Mouse (Mus musculus) forebrain, embryonic 16.5 days (tissue): ENCODE results near the gene Dct. TPM values are rescaled to one million over a fixed set of nuclear protein-coding genes. Genes with fewer than 3 reads are reported as not detected.

Source experiments
- ATAC-seq: fragments of 200-750 bp; cut with Nextera tagmentation; 2 replicates; pipeline ENCODE4 v1.8.0; 2017; ENCODE audit warnings: mild to moderate bottlenecking, moderate library complexity
- H3K27ac ChIP-seq: fragments of 300-500 bp; sonication (generic); 2 replicates; pipeline ENCODE4 v1.5.1; 2014; ENCODE audit warnings: low read length, control low read depth
- H3K27me3 ChIP-seq: fragments of 300-500 bp; sonication (generic); replicated peaks from 2 replicates; pipeline ENCODE4 v1.6.1; 2014; ENCODE audit warnings: low read length; ENCODE audit not compliant: control insufficient read depth, insufficient read depth
- H3K36me3 ChIP-seq: fragments of 300-500 bp; sonication (generic); 2 replicates; pipeline ENCODE4 v1.6.1; 2014; ENCODE audit not compliant: control insufficient read depth, insufficient read depth
- H3K4me1 ChIP-seq: fragments of 300-500 bp; sonication (generic); replicated peaks from 2 replicates; pipeline ENCODE4 v1.6.1; 2014; ENCODE audit warnings: low read length; ENCODE audit not compliant: control insufficient read depth, insufficient read depth
- H3K4me2 ChIP-seq: fragments of 300-500 bp; sonication (generic); 2 replicates; pipeline ENCODE4 v1.6.1; 2014; ENCODE audit warnings: mild to moderate bottlenecking, low read length, control low read depth
- H3K4me3 ChIP-seq: fragments of 300-500 bp; sonication (generic); replicated peaks from 2 replicates; pipeline ENCODE4 v1.5.1; 2014; ENCODE audit warnings: mild to moderate bottlenecking, low read length, control low read depth
- H3K9ac ChIP-seq: fragments of 300-500 bp; sonication (generic); replicated peaks from 2 replicates; pipeline ENCODE4 v1.6.1; 2014; ENCODE audit warnings: low read depth, low read length, control low read depth
- H3K9me3 ChIP-seq: fragments of 300-500 bp; sonication (generic); 2 replicates; pipeline ENCODE4 v1.6.1; 2016; ENCODE audit warnings: low read length; ENCODE audit not compliant: control insufficient read depth
- WGBS: fragments of 180-500 bp; shearing (Covaris S2); extraction: QIAGEN DNeasy Blood & Tissue Kit; methylation state at CpG from one replicate; pipeline ENCODE4 v1.1.7; 2014; 5-methylcytosine and 5-hydroxymethylcytosine counted together
- polyA plus RNA-seq: library from polyadenylated mRNA; unstranded; fragments of >200 nt; fragmentation: Nextera tagmentation; extraction: Ambion mirVana; gene quantifications from 2 replicates; pipeline ENCODE4 v1.2.1, GENCODE M21; 2015

Gene Dct
- polyA plus RNA-seq, 1 experiment from 2014 or later, result 6.3 TPM

DNA sequence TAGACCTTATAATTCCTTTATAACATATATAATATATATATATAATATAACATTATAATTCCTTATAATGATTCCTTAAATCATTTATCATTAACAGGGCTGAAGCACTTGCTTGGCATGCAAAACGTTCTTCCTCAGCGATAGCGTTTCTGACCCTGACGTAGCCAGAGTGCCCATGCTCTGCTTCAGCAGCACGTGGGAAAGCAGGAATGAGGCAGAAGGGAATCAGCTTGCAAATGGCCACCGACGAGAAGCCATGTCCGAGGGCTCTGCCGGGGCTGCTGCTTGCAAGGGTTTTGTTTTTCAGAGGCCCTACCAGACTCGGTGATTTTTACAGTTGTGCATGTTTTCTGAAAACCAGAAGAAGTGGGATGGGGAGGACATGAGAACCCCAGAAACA lies 1.6 kb downstream of the Dct start:
- no peaks in the 10 kb centered on the region for H3K36me3 ChIP-seq
- H3K9ac ChIP-seq, result no peak overlapping the region
- H3K4me2 ChIP-seq, result 0 out of 2 replicates have a peak overlapping the region, but pooled peaks have one; percentile 3
- no peak for ATAC-seq
- H3K4me3 ChIP-seq, result no peak overlapping the region
- 63% methylated on average over 10 of the region's 10 CpGs for WGBS
- H3K9me3 ChIP-seq, result no peaks in the 10 kb centered on the region
- H3K27me3 ChIP-seq, result no peaks in the 10 kb centered on the region
- no peak overlapping the region for H3K27ac ChIP-seq
- H3K4me1 ChIP-seq, result peaks cover 14% of the 10 kb centered on the region

DNA sequence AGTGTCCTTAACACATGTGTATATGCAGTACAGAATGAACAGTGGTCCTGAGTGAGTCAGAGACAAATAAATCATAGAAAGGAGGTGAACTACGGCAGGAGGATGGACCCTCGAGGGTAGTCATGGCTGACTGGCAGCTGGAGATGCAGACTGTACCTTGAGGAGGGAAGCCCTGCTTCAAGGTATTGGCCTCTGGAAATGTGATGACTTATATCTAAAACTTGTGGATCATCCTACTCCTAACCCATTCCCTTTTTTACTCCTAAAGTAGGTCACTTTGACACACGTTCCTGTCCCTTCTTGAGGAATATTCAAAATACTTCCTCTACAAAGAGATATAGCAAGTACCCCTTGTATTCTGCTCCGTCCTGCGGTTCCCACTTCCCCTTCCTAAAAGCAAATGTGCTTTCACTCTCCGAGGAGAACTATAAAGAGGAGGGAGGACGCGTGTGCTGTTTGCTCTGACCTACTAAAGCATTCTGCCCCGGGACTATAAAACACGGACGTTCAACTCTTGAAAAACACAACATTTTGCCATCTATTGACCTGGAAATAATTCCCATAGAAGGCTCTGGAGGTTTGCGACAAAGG lies 2.3 kb downstream of the Dct start:
- peak overlapping the region; percentile 29 for H3K4me2 ChIP-seq
- no peak overlapping the region for H3K27ac ChIP-seq
- 49% methylated on average over 12 of the region's 12 CpGs for WGBS
- H3K27me3 ChIP-seq, result no peaks in the 10 kb centered on the region
- no peak overlapping the region for H3K9ac ChIP-seq
- H3K36me3 ChIP-seq, result no peaks in the 10 kb centered on the region
- H3K4me1 ChIP-seq, result peaks cover 14% of the 10 kb centered on the region
- H3K4me3 ChIP-seq, result no peak overlapping the region
- no peak for ATAC-seq
- H3K9me3 ChIP-seq, result no peaks in the 10 kb centered on the region

DNA sequence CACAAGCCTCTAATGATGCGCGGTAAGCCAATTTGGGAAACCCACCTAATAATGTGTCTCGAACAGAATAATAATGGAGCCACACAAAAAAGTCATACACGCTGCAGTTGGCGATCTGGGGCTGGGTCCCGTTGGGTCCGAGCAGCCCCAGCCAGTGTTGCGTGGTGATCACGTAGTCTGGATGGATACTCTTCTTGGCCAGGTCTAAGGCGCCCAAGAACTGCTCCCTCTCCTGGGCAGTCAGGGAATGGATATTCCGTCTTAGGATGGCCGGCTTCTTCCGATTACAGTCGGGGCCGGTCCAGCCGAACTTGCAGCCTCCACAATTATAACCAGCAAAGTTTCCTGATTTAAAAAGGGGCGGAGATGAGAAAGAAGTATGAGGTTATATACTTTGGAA lies 9.1 kb downstream of the Dct start:
- no peak overlapping the region for H3K4me3 ChIP-seq
- H3K27ac ChIP-seq, result no peak overlapping the region
- H3K36me3 ChIP-seq, result no peaks in the 10 kb centered on the region
- WGBS, result 56% methylated on average over 17 of the region's 17 CpGs
- H3K9me3 ChIP-seq, result no peaks in the 10 kb centered on the region
- H3K4me2 ChIP-seq, result peak overlapping the region; percentile 34
- no peaks in the 10 kb centered on the region for H3K27me3 ChIP-seq
- H3K4me1 ChIP-seq, result no peaks in the 10 kb centered on the region; the same call in 1 of the 2 replicates
- no peak overlapping the region for H3K9ac ChIP-seq
- ATAC-seq, result 0 out of 2 replicates have a peak, but pooled peaks have one; percentile 45

DNA sequence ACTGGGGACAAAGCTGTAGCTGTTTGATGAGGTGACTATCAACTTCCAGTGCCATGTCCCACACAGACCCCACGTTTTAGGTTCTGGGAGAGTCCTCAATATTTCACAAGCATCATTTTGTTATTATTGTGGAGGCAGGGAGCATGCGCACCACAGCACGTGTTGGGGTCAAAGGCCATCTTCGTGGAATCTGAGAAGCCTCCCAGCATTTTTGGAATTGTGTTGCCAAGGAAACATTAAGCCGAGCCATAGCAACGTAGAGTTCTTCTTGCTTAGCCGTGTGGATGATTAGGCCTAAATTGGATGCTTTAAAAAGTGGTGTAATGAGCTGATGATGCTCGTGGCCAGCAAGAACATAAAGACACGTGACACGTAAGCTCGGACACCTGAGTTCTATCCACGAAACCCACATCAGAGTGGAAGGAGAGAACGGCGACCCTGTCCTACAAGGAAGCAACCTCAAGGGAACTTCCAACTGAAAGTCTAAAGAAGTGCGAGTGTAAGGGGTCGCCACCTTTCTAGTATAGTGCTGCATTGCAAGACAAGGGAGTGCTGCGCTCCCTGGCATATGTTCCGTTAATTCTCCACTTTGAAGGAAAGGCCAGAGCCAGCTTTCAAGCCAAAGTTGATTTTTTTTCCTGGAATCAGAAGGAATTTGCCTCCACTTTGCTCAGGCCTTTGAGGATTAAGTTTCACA lies 9.8 kb downstream of the Dct start:
- H3K4me3 ChIP-seq, result no peak overlapping the region
- no peaks in the 10 kb centered on the region for H3K36me3 ChIP-seq
- ATAC-seq, result 0 out of 2 replicates have a peak, but pooled peaks have one; percentile 15
- H3K4me2 ChIP-seq, result no peak overlapping the region; the same call in 1 of the 2 replicates
- no peaks in the 10 kb centered on the region for H3K9me3 ChIP-seq
- no peak overlapping the region for H3K27ac ChIP-seq
- no peak overlapping the region for H3K9ac ChIP-seq
- H3K4me1 ChIP-seq, result no peaks in the 10 kb centered on the region; the same call in 1 of the 2 replicates
- 45% methylated on average over 18 of the region's 18 CpGs for WGBS
- no peaks in the 10 kb centered on the region for H3K27me3 ChIP-seq

DNA sequence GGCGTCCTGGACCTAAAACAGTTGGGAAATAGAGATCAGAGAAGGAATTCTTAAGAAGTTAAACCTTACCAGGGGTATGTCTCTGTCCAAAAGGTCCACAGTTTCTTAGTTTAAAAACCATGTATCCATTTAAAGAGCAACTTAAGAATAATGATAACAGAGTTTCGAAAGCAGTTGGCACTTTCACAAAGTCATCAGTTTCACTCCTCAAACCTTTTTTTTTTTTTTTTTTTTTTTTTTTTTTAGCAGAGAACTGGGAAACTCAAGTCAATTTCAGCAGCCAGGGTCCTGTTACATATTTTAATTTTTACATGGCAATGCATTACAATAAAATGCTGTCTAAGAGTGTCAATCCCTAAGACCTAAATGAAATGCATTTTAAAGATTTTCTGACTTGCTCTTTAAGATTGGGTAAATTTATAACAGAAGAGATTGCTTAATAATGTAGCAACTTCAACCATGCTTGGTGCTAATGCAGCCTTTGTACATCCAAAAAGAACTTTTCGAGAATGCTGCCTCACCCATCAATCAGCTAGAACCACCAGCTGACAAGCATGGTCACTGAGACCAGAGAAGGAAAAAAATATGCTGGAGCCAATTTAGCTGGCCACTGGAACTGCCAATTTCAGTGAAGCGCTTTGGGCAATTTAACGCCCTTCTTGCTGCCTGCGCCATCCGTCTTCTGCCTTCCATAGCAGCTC lies 11.3 kb downstream of the Dct start:
- no peaks in the 10 kb centered on the region; the same call in 1 of the 2 replicates for H3K4me1 ChIP-seq
- 75% methylated on average over 7 of the region's 7 CpGs for WGBS

DNA sequence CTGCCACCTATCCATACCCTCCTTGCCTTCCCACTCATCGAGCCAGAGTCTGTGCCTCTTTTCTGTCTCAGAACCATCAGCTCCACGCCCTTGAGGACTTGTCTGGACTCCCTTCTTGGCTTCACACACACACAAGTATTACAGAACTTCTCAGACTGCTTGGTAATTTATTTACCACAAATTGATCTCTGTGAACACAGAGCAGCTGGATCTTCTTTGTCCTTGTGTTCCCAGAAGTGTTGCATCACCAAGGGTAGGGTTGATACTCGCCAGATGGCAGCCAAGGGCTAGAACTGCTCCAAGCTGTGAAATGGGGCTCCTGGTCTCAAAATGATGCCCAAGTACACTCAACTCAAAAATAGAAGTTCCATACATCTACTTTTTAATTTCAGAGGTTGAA lies 13.0 kb downstream of the Dct start:
- no peaks in the 10 kb centered on the region for H3K36me3 ChIP-seq
- no peaks in the 10 kb centered on the region; the same call in 1 of the 2 replicates for H3K4me1 ChIP-seq
- H3K9ac ChIP-seq, result no peak overlapping the region
- WGBS, result 83% methylated on average over 3 of the region's 3 CpGs
- no peak overlapping the region for H3K4me3 ChIP-seq
- no peaks in the 10 kb centered on the region for H3K9me3 ChIP-seq
- no peak for ATAC-seq
- H3K27ac ChIP-seq, result no peak overlapping the region
- H3K27me3 ChIP-seq, result no peaks in the 10 kb centered on the region
- H3K4me2 ChIP-seq, result no peak overlapping the region

More for the DNA sequence above, 11.3 kb downstream of the Dct start:
- Histone ChIP-seq H3K27ac (no peak overlapping the region), H3K4me2 (no peak overlapping the region), H3K4me3 (no peak overlapping the region), H3K9ac (no peak overlapping the region), H3K9me3 (no peaks in the 10 kb centered on the region), H3K36me3 (no peaks in the 10 kb centered on the region), H3K27me3 (no peaks in the 10 kb centered on the region)
- ATAC-seq, result no peak

DNA sequence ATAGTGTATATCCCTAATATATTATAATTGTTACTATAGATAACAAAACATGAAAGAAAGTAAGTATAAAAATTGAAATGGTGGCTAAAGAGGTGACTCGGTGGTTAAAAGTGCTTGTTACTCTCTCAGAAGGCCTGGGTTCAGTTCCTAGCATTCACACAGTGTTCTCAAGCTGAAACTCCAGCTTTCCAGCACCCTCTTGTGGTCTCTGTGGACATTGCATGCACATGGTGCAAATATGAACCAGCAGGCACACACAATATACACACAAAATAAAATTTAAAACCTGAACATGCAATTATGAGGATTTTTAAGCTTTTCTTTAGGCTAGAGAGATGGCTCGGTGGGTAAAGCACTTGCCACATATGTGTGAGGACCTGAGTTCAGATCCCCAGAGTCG lies 24.5 kb downstream of the Dct start:
- no peak overlapping the region for H3K27ac ChIP-seq
- no peak overlapping the region for H3K4me2 ChIP-seq
- H3K4me1 ChIP-seq, result no peaks in the 10 kb centered on the region
- H3K9ac ChIP-seq, result no peak overlapping the region
- ATAC-seq, result no peak
- 96% methylated on average over 3 of the region's 3 CpGs for WGBS
- H3K27me3 ChIP-seq, result no peaks in the 10 kb centered on the region
- no peaks in the 10 kb centered on the region for H3K36me3 ChIP-seq
- peaks cover 27% of the 10 kb centered on the region for H3K9me3 ChIP-seq
- no peak overlapping the region for H3K4me3 ChIP-seq

DNA sequence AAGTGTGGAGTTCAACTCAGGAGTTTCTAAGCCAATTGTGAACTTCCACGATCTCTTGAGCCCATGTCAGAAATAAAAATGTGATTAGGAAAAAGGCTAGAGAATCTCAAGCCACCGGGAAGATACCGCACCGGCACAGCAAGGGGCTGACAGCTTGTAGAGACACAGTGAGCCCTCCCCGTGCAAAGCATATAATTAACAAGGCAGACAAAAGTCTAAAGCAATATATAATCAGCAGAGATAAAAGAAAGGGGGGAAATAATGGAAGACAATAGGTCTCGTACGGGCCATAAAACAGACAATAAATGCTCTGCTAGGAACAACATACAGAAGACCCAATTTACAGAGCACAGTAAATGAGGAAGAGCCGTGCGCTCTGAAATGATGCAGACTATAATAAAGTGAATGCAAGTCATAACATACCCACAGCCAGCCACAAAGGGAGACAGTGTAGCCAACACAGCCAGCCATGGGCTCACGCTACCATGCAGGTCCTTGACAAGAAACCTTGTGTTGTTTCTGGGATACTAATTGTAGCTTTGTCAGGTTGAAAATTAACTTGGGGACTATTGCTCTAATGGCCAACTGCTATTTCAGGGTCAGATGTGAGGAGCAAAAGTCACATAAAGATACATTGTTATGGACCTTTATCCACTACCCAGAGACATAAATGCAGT lies 30.0 kb downstream of the Dct start:
- Histone ChIP-seq H3K4me3 (no peak overlapping the region), H3K27me3 (no peaks in the 10 kb centered on the region), H3K4me1 (0 out of 2 replicates have a peak, but pooled peaks cover 3% of the 10 kb centered on the region), H3K36me3 (no peaks in the 10 kb centered on the region), H3K9me3 (no peaks in the 10 kb centered on the region), H3K9ac (no peak overlapping the region), H3K4me2 (no peak overlapping the region), H3K27ac (no peak overlapping the region)
- 39% methylated on average over 10 of the region's 10 CpGs for WGBS
- peak; percentile 79 for ATAC-seq

DNA sequence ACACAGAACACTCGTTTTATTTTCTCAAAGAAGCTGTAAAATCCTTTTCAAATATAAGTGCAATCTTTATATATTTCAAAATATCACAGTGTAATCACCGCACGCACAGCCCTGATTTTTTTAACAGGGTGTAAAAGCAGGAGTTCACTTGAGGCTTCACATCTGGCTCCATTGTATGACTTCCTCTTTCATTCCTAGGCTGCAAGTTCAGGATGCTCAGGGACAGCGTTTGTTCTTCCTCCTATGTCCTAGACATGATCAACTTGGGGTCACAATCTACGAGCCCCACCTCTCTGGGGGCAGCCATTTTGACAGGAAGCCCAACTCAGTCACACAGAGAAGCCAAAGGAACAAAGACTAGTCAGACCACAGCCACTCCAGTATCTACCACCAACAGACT lies 32.7 kb downstream of the Dct start:
- ATAC-seq, result no peak
- Histone ChIP-seq H3K27ac (no peak overlapping the region), H3K4me3 (no peak overlapping the region), H3K9ac (no peak overlapping the region), H3K4me1 (0 out of 2 replicates have a peak, but pooled peaks cover 3% of the 10 kb centered on the region), H3K4me2 (no peak overlapping the region), H3K36me3 (no peaks in the 10 kb centered on the region), H3K9me3 (no peaks in the 10 kb centered on the region), H3K27me3 (no peaks in the 10 kb centered on the region)
- WGBS, result 82% methylated on average over 5 of the region's 5 CpGs
